Comparison of ENCODE assay signal across 10 mouse cellular contexts in the genomic region with DNA sequence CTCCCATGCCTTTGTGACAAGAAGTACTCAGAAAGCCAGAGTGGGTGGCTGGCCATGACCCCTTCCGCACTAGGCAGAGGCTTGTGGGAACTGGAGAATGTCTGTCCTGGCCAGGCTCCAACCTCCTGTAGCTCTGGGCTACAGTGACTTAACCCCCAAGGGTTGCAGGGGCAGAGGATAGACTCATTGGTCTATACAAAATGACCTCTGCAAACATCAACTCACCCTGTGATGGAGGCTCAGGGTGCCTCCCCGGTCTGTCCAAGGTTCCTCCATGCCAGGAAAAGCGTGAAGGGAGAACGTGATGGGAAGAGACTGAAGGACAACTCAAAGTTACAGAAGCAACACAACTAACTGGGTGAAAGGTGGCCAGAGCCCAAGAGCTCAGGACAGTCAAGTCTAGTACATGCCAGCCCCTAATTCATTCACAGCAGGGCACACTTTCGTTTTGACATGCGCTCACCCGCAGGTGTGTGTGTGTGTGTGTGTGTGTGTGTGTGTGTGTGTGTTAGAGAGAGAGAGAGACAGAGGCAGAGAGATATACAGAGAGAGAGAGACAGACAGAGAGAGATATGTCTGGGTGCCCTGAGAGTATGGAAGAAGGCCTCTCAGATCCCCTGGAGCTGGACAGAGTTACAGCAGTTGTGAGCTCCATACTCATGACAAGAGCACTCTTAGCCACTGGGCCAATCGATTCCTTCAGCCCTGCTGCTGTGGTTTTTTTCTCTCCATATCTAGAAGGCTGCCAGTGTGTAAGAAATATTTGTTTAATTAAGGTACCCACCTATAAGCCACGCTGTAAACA. TPM values are rescaled to one million over a fixed set of nuclear protein-coding genes. Genes with fewer than 3 reads are reported as not detected.
DNase-seq lines count a peak whose midpoint lies in the region; ATAC-seq and TF ChIP-seq lines count a peak whose summit lies in the region.
"Had no signal": no experiment of that assay in that cellular context is flagged by ENCODE, and none has a peak within 500 bp of the region (broad histone marks: within the 10 kb centered on the region; RNA-seq: fewer than 3 reads in every experiment).

No protein-coding gene starts in this region.

- H3K9ac ChIP-seq in heart, embryonic 13.5 days = peak overlapping the region; percentile 8
- H3K9ac ChIP-seq in forebrain, embryonic 16.5 days (replicated peaks; ENCODE audit: low read depth, low read length) = no peak overlapping the region
- H3K9ac ChIP-seq: hindbrain, embryonic 15.5 days; liver, embryonic 14.5 days had no signal

- no peak for TF ChIP-seq CTCF in left cerebral cortex, adult 2 months (IDR thresholded peaks at IDR 0.05)

- peaks cover 5% of the 10 kb centered on the region; the same call in 1 of the 2 replicates for H3K9me3 ChIP-seq in heart, embryonic 13.5 days
- no peaks in the 10 kb centered on the region for H3K9me3 ChIP-seq in forebrain, embryonic 16.5 days (ENCODE audit: control insufficient read depth, low read length)
- H3K9me3 ChIP-seq: hindbrain, embryonic 15.5 days had no signal

- H3K27ac ChIP-seq in left cerebral cortex, adult 2 months = peak overlapping the region; percentile 53
- peak overlapping the region; percentile 70 for H3K27ac ChIP-seq in heart, embryonic 13.5 days (replicated peaks)
- H3K27ac ChIP-seq in forebrain, embryonic 16.5 days (ENCODE audit: low read length) = no peak overlapping the region
- H3K27ac ChIP-seq: hindbrain, embryonic 15.5 days; liver, embryonic 14.5 days had no signal

- peaks cover 6% of the 10 kb centered on the region; the same call in 1 of the 2 replicates for H3K36me3 ChIP-seq in heart, embryonic 13.5 days
- no peaks in the 10 kb centered on the region for H3K36me3 ChIP-seq in forebrain, embryonic 16.5 days (ENCODE audit: control insufficient read depth, insufficient read depth)
- H3K36me3 ChIP-seq: hindbrain, embryonic 15.5 days had no signal

- H3K27me3 ChIP-seq in heart, embryonic 13.5 days (replicated peaks) = 0 out of 2 replicates have a peak, but pooled peaks cover 4% of the 10 kb centered on the region
- H3K27me3 ChIP-seq in forebrain, embryonic 16.5 days (replicated peaks; ENCODE audit: control insufficient read depth, insufficient read depth, low read length) = no peaks in the 10 kb centered on the region
- H3K27me3 ChIP-seq: hindbrain, embryonic 15.5 days had no signal

- no peak for DNase-seq in left cerebral cortex, adult 2 months (ENCODE audit: extremely low spot score in 1 of 2, low spot score in 2 of 2)
- no peak for DNase-seq in left cerebral cortex, postnatal 4 days
- peak; percentile 49 for DNase-seq in adipocyte (ENCODE audit: low spot score)
- DNase-seq in kidney, postnatal 36 days = peak; percentile 87 to 89

- intact Hi-C loops in left cerebral cortex, adult 2 months (cut with DNase I) = no loop called here
- intact Hi-C loops in left cerebral cortex, postnatal 4 days (cut with DNase I) = no loop called here

- 74% methylated on average over 9 of the region's 9 CpGs for WGBS in heart, embryonic 13.5 days
- 88% methylated on average over 9 of the region's 9 CpGs for WGBS in forebrain, embryonic 16.5 days

- no peak for ATAC-seq in heart, embryonic 13.5 days (ENCODE audit: extremely low read depth, insufficient number of reproducible peaks, low FRiP score, low TSS enrichment)
- no peak for ATAC-seq in megakaryocyte, adult 5-6 weeks (ENCODE audit: poor library complexity, severe bottlenecking)
- no peak for ATAC-seq in cerebellum, adult (ENCODE audit: insufficient number of reproducible peaks, low FRiP score, low TSS enrichment)
- no peak for ATAC-seq in forebrain, embryonic 16.5 days

- H3K4me2 ChIP-seq in heart, embryonic 13.5 days = no peak overlapping the region
- no peak overlapping the region for H3K4me2 ChIP-seq in forebrain, embryonic 16.5 days (ENCODE audit: low read length)
- H3K4me2 ChIP-seq: hindbrain, embryonic 15.5 days had no signal

- peaks cover 78% of the 10 kb centered on the region for H3K4me1 ChIP-seq in heart, embryonic 13.5 days
- no peaks in the 10 kb centered on the region for H3K4me1 ChIP-seq in forebrain, embryonic 16.5 days (replicated peaks; ENCODE audit: control insufficient read depth, insufficient read depth, low read length)

- no peak overlapping the region for H3K4me3 ChIP-seq in left cerebral cortex, adult 2 months
- no peak overlapping the region for H3K4me3 ChIP-seq in heart, embryonic 13.5 days
- H3K4me3 ChIP-seq in forebrain, embryonic 16.5 days (replicated peaks; ENCODE audit: low read length) = no peak overlapping the region
- H3K4me3 ChIP-seq: hindbrain, embryonic 15.5 days had no signal

RNA-seq across cellular contexts. Expression of gene Sh3bp5, which starts 37.9 kb away (rescaled TPM):
- 10 to 100 TPM; 63.5 to 65.4 TPM for total RNA-seq in left cerebral cortex, adult 2 months (2021)
- 100 to 1,000 TPM; 140 to 147 TPM for total RNA-seq in left cerebral cortex, postnatal 4 days (2021)
- 26.7 and 28.2 TPM in 2 replicates for polyA plus RNA-seq in heart, embryonic 13.5 days (2015; fragmentation: Nextera tagmentation; extraction: Ambion mirVana)
- 52.3 and 52.8 TPM in 2 replicates for total RNA-seq in megakaryocyte, adult 5-6 weeks (2015)
- 26.4 and 36.1 TPM in 2 replicates for total RNA-seq in megakaryocyte, adult 5-6 weeks (2017)
- 120 and 128 TPM in 2 replicates for polyA plus RNA-seq in forebrain, embryonic 16.5 days (2015; fragmentation: Nextera tagmentation; extraction: Ambion mirVana)

Comparison
In these comparisons a context has a peak if more than half of its experiments do, and no peak if none do; other contexts are left out.
1. DNase-seq: peak in adipocyte (single experiment) and kidney, postnatal 36 days (2 of 2); none in left cerebral cortex, adult 2 months (0 of 2) and left cerebral cortex, postnatal 4 days (single experiment).